Mouse (Mus musculus) G1E (cell line): ENCODE results near the gene Phykpl.

Experiments
- CTCF ChIP-seq: IDR thresholded peaks from 2 replicates; pipeline ENCODE4 v1.5.1; 2012; ENCODE audit warnings: low read depth, low read length, inconsistent platforms, mixed read lengths
- GATA1 ChIP-seq: IDR thresholded peaks from 2 replicates; pipeline ENCODE4 v1.6.1; 2012; ENCODE audit warnings: borderline replicate concordance, low read length, inconsistent platforms, mixed read lengths
- TAL1 ChIP-seq: conservative IDR thresholded peaks from 2 replicates; pipeline ENCODE4 v1.6.1; 2012; ENCODE audit warnings: low read depth, low read length, inconsistent platforms, mixed read lengths

GRCm38 (mm10) chr11:51565951-51566350 is 18.6 kb upstream of the Phykpl start:
- TF ChIP-seq TAL1, result no peak
- TF ChIP-seq CTCF, result no peak
- no peak for TF ChIP-seq GATA1
